Mouse (Mus musculus): ENCODE data around the gene Gm5148.

Gene Gm5148

DNA sequence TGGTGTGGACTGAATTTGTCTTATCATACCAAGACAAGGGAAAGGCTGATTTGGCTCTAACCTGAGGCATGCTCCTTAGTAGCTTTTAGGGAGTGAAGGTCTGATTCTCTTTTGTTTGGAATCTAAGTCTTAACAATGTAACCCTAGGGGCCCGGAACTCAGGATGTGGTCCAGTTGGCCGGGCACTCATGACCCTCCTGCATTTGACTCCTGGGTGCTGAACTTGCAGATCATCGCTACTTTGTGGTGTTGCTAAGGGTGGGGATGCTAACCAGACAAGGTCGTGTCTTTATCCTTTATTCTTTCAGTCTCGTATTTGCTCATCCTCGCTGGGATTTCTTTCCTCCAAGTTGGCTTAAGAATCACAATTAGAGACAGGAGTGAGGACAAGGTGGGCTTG is 37.5 kb downstream of the Gm5148 start:
- DNase-seq = no peak

GRCm38 (mm10) chr3:37686219-37686618 is 38.1 kb downstream of the Gm5148 start:
- DNase-seq = peak; percentile 41

DNA sequence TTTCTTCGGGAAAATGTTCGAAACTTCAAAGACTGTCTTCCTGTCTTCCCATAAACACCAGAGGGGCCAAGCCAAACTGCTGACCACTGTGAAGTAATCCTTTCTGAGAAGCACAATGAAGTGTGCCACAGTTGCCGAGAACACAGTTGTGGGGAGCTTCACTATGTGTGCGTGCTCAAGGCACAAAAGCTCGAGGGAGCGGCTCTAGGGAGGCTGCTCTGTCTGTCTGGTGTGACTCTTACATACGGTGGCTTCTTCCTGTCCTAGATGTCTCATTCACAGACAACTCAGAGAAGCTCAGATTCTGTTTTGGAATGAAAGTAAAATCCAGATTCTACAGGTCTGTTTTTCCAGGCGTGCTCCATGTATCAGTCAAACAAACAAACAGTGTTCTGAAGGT is 48.0 kb downstream of the Gm5148 start:
- no peak for DNase-seq

- no peak for DNase-seq
Measured at GRCm38 (mm10) chr3:37675056-37675525, 49.2 kb downstream of the Gm5148 start.

DNA sequence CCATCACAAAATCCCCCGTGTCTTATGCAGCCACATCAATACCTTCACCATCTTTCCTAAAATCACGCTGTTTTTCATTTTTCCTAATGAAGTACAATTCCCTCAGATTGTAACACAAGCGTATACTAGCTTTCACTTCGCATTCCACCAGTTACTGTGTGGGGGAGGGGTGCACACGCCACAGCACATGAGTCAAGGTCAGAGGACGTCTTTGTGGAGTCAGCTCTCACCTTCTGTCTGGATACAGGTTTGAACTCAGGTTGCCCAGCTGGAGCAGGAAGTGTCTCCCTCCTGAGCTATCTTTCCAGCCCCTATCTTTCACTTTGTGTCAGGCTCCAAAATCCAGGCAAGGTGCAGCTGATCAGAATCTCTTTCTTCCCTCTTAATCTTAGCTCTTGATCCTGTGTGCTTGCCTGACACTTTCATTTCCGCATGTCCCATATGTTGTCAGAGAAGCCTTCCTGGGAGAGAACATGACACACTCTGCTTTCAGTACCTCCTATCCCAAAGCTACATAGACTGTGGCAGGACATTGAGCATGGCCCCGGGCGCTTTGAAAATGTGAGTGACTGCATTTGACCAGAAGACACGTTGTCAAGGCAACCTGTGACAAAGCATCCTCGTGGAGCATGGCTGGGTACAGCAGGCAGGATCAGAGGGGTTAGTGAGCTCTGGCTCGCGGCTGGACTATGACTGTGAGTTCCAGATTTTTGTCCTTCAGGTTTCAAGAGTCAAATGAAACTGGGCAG is 50.6 kb downstream of the Gm5148 start:
- no peak for DNase-seq

DNA sequence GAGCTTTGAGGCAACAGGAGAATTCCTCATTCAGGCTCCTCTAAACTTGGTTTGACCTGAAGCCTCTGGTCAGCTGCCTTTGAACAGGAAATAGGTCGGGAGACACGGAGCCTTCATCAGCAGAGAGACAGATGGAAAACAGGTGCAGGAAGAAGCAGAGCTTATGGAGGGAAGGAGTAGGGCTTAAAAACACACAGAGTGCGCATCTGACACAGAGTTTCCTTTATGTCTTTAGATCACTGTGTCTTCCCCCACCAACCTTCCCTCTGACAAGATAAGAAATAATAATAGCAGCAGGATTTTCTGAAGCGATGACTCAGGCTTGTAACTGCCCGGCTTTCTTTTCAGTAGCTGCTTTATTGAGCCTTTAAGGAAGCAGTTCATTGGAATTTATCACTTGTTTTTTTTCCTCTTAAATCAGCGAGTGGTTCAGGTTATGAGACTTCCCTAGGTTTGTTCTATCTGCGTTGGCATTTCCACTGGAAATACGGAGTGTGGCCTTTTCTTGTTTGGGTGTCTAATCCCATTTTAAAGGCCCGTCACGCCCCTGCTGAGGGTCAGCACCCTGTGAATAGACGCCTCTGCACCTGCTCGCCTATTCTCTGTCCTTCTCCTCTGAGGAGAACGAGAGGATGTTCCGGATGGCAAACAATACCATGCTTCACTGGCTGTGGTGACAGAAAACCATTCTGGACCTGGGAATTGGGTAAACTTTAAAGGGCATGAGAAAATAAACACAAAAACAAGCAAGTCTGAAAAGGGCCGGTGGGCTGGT is 51.8 kb downstream of the Gm5148 start:
- no peak for DNase-seq

DNA sequence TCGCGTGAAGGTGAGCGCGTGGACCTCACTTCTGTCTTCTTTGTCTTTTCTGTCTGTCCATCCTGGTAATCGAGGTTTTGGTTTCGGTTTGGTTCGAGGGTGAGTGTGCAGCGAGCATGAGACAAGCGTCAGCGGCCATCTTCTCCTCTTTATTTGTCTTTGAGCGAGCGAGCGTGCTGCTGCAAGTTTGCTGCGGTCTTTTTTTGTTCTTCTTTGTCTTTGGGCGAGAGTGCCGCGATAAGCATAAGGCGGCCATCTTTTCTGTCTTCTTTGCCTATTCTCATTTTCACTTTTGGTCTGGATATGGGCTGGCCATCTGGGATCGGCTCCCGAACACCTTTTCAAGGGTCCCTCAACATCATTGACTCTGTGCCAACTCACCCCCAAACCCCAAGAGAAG is 55.2 kb downstream of the Gm5148 start:
- no peak for DNase-seq

DNA sequence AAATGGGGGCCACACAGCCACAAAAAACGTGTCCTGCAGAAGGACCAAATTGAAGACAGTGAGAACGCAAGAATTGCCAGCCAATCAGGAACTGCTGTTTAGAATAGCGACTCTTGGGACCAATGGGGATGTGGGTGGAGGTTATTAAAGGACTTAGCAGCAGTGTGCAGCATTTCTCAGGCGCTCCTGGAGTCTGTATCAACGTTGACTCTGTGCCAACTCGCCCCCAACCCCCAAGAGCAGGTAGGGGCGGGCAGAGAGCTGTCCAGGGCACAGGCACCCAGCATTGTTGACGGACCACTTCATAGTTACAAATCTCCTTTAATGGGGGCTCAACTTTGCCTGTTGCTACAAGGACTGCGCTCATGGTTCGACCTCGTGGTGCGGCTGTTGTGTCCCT is 55.6 kb downstream of the Gm5148 start:
- no peak for DNase-seq

DNA sequence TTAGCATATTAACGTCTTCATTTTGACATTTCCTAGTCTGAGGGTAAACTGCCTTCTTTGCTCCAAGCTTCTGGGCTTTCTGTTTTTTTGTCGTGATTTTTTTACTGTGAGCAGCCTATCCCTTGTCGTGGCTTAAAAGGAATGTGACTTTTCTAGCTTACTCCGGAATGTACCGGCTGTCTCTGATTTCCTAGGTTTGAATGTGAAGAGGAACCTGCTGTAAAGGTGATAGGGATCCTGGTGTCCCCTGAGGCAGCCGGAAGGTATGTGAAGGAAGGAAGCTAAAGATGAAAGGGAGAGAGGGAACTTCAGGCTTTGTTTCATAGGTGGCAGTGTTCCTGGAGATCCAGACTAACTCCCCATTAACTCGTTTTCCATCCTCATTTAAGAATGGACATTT is 56.6 kb downstream of the Gm5148 start:
- DNase-seq = no peak

GRCm38 (mm10) chr3:37667119-37667467 is 57.2 kb downstream of the Gm5148 start:
- no peak for DNase-seq

- peak; percentile 51 for DNase-seq
Measured at GRCm38 (mm10) chr3:37666291-37667118, 57.8 kb downstream of the Gm5148 start.

Data from kidney, adult 9 months (tissue).